Mouse (Mus musculus) thymus, adult 18-20 months (tissue): ENCODE measurements around the gene Bend5.

Experiments used
- DNase-seq, 2 experiments: peaks; one replicate each; pipeline ENCODE4 v3.0.0; 2022; ENCODE audit warnings: mixed read lengths in 2 of 2

Bend5 gene

DNA sequence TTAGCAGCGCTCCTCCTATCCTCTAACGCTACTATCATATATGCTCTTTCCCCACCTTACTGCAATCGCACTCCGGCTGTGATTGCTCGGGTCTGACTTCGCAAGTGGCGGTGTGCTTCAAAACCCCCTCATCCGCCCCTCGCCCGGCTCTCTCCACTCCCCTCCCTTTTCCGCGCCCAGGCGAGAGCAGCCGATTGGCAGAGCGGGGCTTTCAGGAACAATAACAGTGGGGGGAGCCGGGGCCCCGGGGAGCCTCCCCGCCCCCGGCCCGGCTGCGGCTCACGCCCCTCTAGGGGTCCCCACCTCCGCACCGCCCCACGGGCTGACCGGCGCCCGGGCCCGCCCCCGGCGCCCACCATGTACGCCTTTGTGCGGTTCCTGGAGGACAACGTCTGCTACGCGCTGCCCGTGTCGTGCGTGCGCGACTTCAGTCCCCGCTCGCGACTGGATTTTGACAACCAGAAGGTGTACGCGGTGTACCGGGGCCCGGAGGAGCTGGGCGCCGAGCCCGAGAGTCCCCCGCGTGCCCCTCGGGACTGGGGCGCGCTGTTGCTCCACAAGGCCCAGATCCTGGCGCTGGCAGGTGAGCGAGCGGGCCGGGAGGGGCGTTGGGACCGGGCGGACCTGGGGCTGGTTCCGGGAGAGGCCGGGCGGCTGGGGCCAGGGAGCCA, at the start of gene Bend5:
TSS of gene Bend5 (plus strand) at position 189 of the 671 bp plus-strand sequence.
- peak; percentile 84 to 89 for DNase-seq

DNA sequence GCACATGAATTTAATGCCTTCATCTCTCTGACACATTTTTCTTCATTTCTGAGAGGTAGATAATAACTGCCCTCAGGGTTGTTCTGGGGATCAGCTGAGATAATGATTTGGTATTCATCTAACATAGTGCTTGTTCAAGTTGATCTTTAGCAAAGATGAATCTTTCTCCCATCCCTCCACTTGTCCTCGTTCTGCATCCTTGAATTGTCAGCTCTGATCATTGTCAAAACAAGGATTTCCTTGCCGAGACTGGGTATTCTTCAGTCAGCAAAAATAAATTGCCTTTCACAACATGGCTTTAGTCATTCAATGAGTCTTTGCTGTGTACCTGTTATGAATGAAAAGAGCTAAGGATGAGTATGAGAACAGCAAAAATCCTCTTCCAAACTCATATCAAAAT, 47.0 kb upstream of the Bend5 start:
- DNase-seq: no peak

DNA sequence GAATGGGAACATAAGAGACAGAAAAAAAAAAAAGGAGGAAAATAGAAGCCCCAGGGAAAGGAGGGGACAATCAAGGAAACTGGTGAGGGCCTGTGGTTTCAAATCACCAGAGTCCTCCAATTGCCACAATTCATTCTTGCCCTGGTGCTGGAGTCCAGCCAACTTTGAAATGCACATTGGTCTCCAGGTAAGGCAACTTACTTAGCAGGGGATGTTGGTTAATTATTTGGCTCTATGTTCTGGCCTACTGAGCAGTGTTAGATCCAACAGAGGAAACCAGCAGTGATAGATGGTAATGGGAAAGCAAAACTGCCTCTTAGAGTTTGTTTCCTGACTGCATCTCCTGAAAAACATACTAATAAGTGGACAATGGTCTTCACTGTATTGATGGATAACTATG, 37.6 kb upstream of the Bend5 start:
- DNase-seq: no peak

DNA sequence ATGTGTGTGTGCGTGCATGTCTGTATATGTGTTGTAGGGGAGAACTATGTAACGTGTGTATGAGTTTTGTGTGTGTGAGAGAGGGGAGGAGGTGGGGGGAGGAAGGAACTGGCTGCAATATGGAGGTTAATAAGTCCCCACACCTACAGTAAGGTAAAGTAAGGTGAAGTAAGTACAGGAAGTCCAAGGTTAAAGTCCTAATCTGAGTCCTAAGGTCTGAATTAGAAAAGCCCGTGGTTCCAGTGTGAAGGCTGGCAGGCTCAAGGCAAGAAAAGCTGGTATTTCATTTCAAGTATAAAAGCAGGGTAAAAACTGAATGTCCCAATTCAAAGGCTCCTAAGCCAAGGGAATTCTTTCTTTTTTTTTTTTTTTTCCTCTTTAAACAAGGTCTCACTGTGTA, 36.7 kb upstream of the Bend5 start:
- DNase-seq: no peak

DNA sequence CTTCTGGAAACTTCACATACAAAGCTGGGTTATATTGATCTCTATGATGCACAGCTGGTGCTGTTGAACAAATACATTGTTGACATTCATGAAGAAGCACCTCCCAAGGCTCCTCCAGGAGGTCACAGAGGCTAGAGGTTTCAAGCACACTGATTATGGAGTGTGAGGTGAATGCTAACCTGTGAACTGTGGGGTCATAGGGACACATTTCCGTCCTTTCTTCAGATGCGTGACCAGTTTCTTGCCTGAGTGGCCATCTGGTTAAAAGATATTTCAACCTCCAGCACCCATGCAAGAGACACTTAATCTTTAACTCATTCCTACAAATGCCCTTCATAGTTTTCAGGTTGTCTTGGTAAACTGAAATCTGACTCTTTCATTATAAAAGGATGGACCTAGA, 31.7 kb upstream of the Bend5 start:
- no peak for DNase-seq

DNA sequence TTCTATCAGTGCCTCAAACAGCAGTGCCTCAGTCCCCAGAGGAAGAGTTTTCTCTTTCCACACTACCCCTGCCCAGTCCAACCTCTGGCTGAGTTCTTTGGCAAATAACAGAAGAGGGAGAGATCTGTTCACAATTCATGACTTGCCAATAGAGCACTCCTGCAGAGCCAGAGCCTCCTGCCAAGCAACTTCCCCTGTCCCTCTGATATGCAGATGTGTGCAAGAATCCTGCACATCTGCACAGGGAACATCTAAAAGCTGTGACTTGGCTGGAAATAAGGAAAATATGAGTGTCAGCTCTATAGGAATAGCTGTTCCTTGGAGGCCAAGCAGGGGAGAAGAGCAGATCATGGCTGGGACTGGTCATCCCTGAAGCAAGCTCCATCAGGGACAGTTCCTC, 24.1 kb upstream of the Bend5 start:
- no peak for DNase-seq

DNA sequence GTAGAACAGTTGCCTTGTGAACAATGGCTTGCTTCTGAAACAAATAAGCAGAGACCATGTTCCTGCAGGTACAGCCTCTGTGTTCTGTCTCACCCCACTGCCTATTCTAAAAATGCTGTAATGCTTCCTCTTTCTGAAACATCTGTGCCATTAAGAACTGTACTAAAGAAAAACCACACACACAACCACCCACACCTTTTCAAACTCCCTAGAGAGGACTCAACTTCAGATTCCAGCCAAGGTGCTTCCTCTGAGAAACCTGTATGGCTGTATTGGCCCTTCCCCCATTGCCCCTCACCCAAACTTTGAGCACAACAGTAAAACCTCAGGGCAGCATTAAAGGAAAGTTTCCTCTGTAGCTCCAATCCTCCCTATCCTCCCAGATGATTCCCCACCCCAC, 15.0 kb upstream of the Bend5 start:
- DNase-seq: peak in 1 of 2 experiments; percentile 5

DNA sequence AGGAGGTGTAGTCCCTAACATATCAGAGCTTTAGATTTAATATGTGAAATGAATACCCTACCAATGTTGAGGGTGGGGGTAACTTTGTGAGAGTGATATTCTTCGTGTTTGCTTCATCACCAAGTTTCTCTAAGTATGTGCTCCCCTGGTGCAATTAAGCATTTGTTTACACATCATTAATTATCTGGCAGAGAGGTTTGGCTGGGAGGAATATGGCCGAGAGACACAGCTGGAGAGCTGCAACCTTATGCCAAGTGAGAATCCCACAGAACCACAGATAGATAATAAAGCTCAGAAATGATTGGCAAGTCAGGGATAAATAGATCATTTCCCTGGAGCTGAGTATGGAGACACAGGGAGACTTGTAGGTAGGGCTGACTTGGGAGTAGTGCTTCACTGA, 14.1 kb upstream of the Bend5 start:
- DNase-seq: no peak

DNA sequence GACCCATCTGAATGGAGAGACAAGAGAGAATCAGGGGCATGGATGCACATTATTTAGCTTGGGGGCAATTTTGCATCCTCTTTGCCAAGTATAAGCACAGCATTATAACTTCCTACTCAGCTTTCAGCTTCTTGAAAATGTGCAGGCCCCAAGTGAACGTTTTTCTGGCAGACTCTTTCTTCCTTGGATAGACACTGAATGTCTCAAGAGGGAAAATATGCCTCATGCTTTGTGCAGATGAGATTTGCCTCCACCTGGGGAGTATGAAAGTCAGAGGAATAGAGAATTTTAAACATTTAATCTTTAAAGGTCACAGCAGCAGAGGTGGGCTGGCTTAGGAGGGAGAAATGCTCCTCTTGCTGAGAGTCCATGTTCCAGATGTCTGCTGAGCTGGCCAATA, 11.6 kb upstream of the Bend5 start:
- no peak for DNase-seq

DNA sequence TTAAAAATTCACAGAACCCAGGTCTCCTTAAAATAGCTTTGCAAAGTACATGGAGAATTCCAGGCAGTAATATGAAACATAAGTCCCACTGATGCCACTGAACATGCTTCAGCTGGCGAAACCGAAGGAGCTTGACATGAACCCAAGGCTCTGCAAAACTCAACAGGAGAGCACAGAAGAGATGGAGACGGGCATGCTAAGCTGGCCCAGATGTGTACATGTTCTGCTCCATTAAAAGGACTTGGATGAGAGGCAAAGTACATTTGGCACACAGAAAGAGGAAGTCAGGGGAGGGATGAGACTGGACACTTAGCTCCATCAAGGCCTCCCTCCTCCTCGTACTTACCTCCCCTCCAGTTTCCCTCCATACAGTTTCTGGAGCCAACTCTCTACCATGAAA, 4.1 kb upstream of the Bend5 start:
- no peak for DNase-seq

DNA sequence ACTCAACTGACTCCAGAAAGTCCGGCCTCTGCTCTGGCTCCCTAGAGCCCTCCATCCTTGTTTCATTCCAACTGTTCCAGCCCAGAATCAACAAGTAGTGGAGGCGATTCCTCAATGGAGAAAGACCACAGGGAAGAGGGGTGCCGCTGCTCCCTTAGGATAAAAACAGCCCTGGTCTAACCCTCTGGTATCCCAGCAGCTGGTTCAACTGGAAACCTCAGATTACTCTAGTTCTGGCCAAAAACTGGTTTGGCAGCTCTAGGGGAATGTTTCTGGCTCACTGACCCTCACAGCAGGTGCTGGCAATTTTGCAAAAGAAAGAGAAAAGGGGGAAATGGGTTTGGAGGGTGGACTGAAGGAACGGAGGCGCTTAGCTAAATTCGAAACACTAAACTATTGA, 407 bp upstream of the Bend5 start:
- DNase-seq: no peak

DNA sequence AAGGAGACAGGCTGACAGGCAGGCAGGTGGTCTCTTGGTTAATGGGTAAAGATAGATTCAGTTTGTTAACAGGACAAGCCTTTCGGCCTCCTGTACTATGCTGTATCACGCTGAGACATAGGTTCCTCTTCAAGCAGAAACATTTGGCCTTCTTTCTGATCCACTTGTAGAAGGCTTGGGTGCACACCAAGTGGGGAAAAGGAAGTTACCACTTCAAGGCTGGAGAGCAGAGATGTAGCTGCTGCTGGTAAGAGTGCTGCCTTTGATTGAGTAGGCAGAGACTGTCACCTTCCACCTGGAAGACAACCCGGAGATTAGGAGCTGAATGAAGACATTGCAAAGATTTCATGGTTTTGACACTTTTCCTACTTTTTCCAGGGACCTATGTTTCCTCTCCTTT, 1.3 kb downstream of the Bend5 start:
- no peak for DNase-seq

DNA sequence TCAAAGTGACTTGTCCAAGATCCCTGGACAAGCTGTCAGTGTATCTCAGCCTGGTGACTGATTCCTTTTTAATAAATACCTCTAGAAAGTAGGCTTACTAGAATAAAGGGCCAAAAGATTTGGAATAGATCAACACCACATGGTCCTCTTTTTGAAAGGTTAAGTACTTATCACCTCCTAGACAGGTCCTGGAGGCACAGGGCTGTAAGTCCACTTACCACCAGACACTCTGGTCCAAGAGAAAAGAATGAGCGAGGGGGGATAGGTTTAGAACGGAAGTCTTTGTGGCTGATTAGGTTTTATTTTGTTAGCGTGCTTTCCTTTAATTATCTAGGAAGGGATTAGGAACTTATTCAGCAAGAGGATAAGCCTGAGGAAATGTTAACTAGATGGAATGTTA, 1.7 kb downstream of the Bend5 start:
- DNase-seq: no peak

DNA sequence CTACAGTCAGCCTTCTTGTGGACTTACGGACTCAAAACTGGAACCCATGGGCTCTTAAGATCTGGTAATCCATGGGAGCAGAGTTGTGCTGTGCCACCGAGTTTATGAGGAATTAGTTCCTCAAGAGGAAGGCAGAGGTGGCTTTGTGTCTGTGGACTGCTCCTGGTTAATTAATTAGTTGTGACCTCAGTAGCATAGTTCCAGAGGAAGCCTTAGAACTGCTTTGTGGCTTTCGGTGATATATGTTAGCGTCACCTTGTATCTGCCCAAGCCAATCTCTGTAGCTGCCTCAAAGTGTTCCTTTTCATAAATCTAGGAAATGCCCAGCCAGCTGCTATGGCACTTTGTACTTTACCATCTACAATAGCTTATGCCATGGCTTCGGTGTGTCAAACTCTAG, 2.9 kb downstream of the Bend5 start:
- DNase-seq: no peak

DNA sequence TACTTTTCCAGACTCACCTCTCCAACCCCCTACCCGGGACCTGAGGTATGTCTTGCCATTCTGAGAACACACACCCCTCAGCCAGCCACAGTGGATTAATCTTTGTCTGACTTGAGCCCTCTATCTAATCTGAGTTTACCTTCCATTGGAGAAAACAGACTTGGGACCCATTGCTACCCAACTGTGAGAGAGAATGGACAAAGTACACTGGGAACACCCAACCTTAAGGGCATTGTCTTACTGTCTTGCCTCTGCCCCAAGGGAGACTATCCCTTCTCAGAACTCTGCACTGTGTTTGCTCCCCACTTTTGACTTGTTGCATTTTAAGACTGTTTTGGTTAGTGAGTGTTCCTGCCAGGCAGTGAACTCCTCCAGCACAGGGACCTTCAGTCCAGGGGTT, 4.7 kb downstream of the Bend5 start:
- no peak for DNase-seq

DNA sequence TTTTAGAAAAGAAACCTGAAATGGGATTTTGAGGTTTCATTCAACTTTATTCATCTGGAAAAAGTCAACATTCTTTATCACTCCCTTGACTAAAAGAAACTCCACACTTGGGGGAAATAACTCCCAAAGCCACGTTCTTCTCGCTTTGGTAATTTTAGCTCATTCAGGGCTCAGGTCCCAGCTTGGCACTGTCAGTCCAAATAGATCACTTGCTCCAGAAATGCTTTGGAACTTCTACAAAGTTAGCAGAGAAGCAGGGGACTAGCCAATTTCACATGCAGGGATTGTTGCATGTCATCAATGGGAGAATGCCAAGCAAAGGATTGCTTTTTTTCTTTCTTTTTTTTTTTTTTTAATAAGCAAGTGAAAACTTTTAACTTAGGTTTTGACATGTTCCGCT, 5.2 kb downstream of the Bend5 start:
- no peak for DNase-seq

DNA sequence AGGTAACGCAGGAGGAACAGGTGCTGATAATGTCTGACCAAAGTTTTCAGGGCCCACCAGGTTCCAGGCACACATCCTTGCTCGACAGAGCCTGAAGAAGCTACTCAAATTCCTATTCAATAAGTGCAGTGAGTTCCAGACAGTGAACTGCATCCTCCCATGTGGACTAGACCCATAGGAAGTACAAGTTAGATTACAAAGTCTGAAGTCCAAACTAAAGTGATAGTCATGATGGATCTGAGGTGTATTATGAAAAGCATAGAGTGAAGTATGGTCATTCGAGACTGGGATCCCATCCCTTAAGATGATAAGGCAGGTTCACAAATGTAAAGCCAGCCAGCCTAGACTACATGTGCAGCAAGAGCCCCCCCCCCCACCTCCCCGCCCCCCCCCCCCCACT, 6.1 kb downstream of the Bend5 start:
- DNase-seq: no peak

DNA sequence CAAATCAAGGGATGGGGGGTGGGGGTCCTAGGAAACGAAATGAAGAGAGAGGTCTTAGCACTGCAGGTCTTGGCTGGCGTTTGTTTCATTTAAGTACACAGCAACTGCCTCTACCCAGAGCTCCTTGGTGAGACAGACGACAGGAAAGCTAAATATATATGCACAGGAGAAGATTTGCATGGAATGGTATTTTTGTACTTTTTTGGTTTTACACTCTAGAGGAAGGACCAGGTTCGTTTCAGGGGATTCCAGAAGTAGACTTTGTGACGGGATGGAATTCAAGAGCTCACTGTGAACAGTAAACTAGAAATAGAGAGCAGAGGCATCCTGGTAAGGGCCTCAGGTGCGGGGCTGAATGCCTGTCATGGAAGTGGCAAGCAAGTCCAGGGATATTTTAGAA, 7.0 kb downstream of the Bend5 start:
- no peak for DNase-seq

DNA sequence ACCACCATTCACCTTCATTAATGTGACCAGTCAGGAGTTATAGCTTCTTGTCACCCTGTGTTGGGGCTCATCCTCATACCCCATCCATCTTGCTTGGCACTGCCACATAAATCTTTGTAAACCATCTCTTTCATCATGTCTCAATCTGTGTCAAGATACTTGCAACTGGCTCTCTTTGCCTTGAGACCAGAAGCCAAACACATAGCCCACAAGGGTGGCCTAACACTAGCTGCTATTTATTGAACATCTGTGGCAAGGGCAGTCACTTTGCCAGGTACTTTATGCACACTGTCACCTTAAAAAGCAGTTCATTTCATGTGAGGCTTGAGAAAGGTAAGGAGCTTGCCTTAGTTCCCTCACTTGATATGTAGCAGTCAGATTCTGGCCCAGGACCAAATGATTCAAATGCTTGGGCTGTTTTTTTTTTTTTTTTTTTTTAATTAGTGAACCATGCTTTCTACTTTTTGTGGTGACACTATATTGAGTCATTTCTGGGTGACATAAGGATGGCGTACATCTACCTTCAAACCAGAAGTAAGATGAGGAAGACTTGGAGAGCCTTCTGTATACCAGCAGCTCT, 9.7 kb downstream of the Bend5 start:
- DNase-seq: no peak

DNA sequence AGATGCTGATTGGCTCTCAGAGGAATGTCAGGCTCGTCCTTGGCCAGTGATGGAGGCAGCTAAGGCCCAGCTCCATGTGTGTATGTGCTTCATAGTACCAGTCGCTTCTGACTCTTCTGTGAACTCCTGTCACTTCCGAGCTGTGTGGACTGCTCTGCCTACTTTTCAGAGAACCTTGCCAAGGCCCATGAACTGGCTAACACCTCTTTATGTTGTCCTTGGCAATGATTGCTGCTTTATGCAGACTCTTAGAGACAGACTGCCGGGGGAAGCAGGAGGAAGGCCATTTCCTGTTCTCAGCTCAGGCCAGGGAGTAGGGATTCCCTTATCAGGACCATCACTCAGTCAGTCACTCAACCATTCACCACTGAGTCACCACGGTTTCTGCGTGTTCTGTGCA, 10.4 kb downstream of the Bend5 start:
- DNase-seq: no peak

DNA sequence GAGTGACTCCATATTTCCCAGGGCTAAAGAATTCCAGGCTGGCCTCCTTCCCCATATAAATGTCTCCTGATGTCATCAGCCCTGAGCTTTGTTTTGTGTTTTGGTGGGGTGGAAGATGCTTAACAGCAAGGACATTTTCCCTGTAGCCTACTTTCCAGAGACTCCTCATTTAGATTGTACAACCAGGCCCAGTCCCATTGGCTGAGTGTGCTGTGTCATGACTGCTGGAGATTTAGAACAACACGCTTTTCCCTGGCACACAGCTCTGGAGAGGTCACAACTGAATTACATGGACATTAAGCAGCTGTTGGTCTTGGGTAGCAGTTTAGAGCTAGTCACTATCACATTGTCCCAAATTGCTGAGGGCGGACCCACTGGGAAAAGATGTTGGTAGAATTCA, 16.4 kb downstream of the Bend5 start:
- no peak for DNase-seq

DNA sequence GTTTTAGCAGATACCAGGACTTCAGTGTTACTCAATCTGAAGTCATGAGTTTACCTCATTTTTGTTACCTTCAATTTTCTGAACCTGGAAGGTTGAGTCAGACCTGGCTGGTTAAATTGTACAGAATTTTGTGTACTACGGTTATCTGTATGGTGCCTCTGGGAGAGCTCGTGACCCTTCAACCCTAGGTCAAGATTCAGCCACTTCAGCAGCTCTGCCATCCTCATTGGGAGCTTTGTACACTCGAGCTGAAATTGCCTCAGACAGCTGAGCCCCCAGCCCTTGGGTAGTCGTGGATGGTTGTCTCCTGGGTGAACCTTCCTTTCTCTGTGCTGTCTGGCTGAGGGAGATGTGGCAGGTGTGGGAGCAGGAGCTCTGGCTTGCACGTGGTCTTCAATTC, 17.2 kb downstream of the Bend5 start:
- DNase-seq: no peak

DNA sequence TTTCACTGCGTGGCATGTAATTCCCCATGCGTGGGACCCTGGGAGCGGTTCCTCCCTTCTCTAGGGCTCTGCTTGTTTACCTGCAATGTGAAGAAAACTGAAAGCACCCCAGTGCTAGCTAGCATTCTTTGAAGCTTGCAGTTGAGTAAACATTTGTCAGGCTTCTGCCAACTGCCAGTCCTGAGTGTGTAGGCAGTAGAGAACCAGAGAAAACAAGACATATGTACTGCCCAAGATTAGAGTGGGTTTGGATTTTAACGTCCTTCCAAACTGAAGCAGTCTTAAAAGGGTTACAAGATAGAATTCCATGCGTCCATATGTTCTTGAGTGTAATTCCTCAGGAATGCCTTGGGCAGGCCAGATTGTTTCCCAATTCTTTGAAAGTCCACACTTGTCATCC, 17.6 kb downstream of the Bend5 start:
- DNase-seq: no peak

DNA sequence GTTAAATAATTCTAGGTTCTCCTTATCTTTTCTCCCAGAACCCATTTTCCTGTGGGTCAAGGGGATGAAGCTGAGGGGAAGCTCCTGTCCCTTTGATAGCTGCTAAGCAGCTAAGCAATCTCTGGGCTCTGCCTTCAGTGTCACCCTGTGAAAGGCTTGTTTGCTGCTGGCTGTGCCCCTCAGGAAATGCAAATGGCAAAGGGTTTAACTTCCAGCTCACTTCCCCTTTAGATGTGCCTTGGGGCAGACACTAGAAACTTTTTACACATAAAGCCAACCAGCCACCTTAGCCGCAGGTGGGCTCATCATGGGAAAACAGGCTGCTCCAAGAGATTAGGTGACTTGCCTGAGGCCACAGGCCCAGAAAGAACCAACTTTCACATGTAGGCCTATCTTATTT, 26.9 kb downstream of the Bend5 start:
- no peak for DNase-seq
